Mouse (Mus musculus): ENCODE data around the gene L3mbtl3. TPM values are rescaled to one million over a fixed set of nuclear protein-coding genes. Genes with fewer than 3 reads are reported as not detected.
A peak's percentile ranks its signal among the peaks of the same experiment; 100 is the strongest.

The L3mbtl3 gene
- total and polyA plus RNA-seq, 2 experiments from 2014 or later, result 19.2 to 56.5 TPM

- H3K36me3 ChIP-seq (ENCODE audit: insufficient read depth), result no peaks in the 10 kb centered on the region
- H3K27me3 ChIP-seq (ENCODE audit: insufficient read depth, low read length), result no peaks in the 10 kb centered on the region
- no peaks in the 10 kb centered on the region for H3K4me1 ChIP-seq (ENCODE audit: insufficient read depth)
- 28% methylated on average over 3 of the region's 3 CpGs for WGBS
- no peak overlapping the region for H3K4me2 ChIP-seq (ENCODE audit: low read depth)
- ATAC-seq (peak; percentile 71), DNase-seq (no peak)
- no peaks in the 10 kb centered on the region for H3K9me3 ChIP-seq (ENCODE audit: low read length)
- no peak for TF ChIP-seq CTCF (IDR thresholded peaks at IDR 0.05; ENCODE audit: low read depth)
- no peak overlapping the region for H3K9ac ChIP-seq
- H3K4me3 ChIP-seq (ENCODE audit: low read depth, low read length), result no peak overlapping the region
- no peak overlapping the region for H3K27ac ChIP-seq (ENCODE audit: low read depth, low read length)
These were observed 12.2 kb downstream of the L3mbtl3 start for GRCm38 (mm10) chr10:26363605-26364004.

- DNase-seq (no peak), ATAC-seq (no peak)
- Histone ChIP-seq H3K27ac (ENCODE audit: low read depth, low read length) (no peak overlapping the region), H3K9me3 (ENCODE audit: low read length) (no peaks in the 10 kb centered on the region), H3K36me3 (ENCODE audit: insufficient read depth) (no peaks in the 10 kb centered on the region), H3K9ac (no peak overlapping the region), H3K4me2 (ENCODE audit: low read depth) (no peak overlapping the region), H3K4me1 (ENCODE audit: insufficient read depth) (no peaks in the 10 kb centered on the region), H3K4me3 (ENCODE audit: low read depth, low read length) (no peak overlapping the region), H3K27me3 (ENCODE audit: insufficient read depth, low read length) (no peaks in the 10 kb centered on the region)
- 86% methylated on average over 6 of the region's 6 CpGs for WGBS
- no peak for TF ChIP-seq CTCF (IDR thresholded peaks at IDR 0.05; ENCODE audit: low read depth)
These were observed 17.0 kb downstream of the L3mbtl3 start for GRCm38 (mm10) chr10:26358798-26359197.

GRCm38 (mm10) chr10:26358231-26358630 is 17.5 kb downstream of the L3mbtl3 start:
- no peaks in the 10 kb centered on the region for H3K27me3 ChIP-seq (ENCODE audit: insufficient read depth, low read length)
- TF ChIP-seq CTCF (IDR thresholded peaks at IDR 0.05; ENCODE audit: low read depth), result no peak
- no peak for ATAC-seq
- no peak overlapping the region for H3K4me2 ChIP-seq (ENCODE audit: low read depth)
- H3K9me3 ChIP-seq (ENCODE audit: low read length), result no peaks in the 10 kb centered on the region
- no peak overlapping the region for H3K9ac ChIP-seq
- WGBS, result 95% methylated on average over 5 of the region's 5 CpGs
- no peak overlapping the region for H3K27ac ChIP-seq (ENCODE audit: low read depth, low read length)
- no peaks in the 10 kb centered on the region for H3K36me3 ChIP-seq (ENCODE audit: insufficient read depth)
- no peak for DNase-seq
- H3K4me3 ChIP-seq (ENCODE audit: low read depth, low read length), result no peak overlapping the region
- no peaks in the 10 kb centered on the region for H3K4me1 ChIP-seq (ENCODE audit: insufficient read depth)

- no peaks in the 10 kb centered on the region for H3K9me3 ChIP-seq (ENCODE audit: low read length)
- H3K4me1 ChIP-seq (ENCODE audit: insufficient read depth), result no peaks in the 10 kb centered on the region
- no peak overlapping the region for H3K4me3 ChIP-seq (ENCODE audit: low read depth, low read length)
- no peak for TF ChIP-seq CTCF (IDR thresholded peaks at IDR 0.05; ENCODE audit: low read depth)
- ATAC-seq, result no peak
- 53% methylated on average over 4 of the region's 4 CpGs for WGBS
- H3K4me2 ChIP-seq (ENCODE audit: low read depth), result no peak overlapping the region
- no peaks in the 10 kb centered on the region for H3K27me3 ChIP-seq (ENCODE audit: insufficient read depth, low read length)
- no peaks in the 10 kb centered on the region; the same call in 1 of the 2 replicates for H3K36me3 ChIP-seq (ENCODE audit: insufficient read depth)
- H3K27ac ChIP-seq (ENCODE audit: low read depth, low read length), result no peak overlapping the region
- H3K9ac ChIP-seq, result no peak overlapping the region
- DNase-seq, result no peak
These were observed 22.0 kb downstream of the L3mbtl3 start for GRCm38 (mm10) chr10:26353781-26354180.

GRCm38 (mm10) chr10:26351129-26351738 is 24.5 kb downstream of the L3mbtl3 start:
- no peak for ATAC-seq
- no peak for TF ChIP-seq CTCF (IDR thresholded peaks at IDR 0.05; ENCODE audit: low read depth)

GRCm38 (mm10) chr10:26350153-26350552 is 25.6 kb downstream of the L3mbtl3 start:
- no peak for TF ChIP-seq CTCF (IDR thresholded peaks at IDR 0.05; ENCODE audit: low read depth)
- no peak for DNase-seq
- H3K36me3 ChIP-seq (ENCODE audit: insufficient read depth), result no peaks in the 10 kb centered on the region; the same call in 1 of the 2 replicates
- no peaks in the 10 kb centered on the region for H3K9me3 ChIP-seq (ENCODE audit: low read length)
- H3K27ac ChIP-seq (ENCODE audit: low read depth, low read length), result no peak overlapping the region
- H3K4me2 ChIP-seq (ENCODE audit: low read depth), result no peak overlapping the region
- no peaks in the 10 kb centered on the region for H3K27me3 ChIP-seq (ENCODE audit: insufficient read depth, low read length)
- WGBS, result 86% methylated on average over 1 of the region's 1 CpGs
- no peak overlapping the region for H3K9ac ChIP-seq
- H3K4me3 ChIP-seq (ENCODE audit: low read depth, low read length), result no peak overlapping the region
- H3K4me1 ChIP-seq (ENCODE audit: insufficient read depth), result no peaks in the 10 kb centered on the region
- ATAC-seq, result no peak

More at GRCm38 (mm10) chr10:26351129-26351738, 24.5 kb downstream of the L3mbtl3 start:
- Histone ChIP-seq H3K9me3 (ENCODE audit: low read length) (no peaks in the 10 kb centered on the region), H3K27me3 (ENCODE audit: insufficient read depth, low read length) (no peaks in the 10 kb centered on the region), H3K4me3 (ENCODE audit: low read depth, low read length) (no peak overlapping the region), H3K27ac (ENCODE audit: low read depth, low read length) (no peak overlapping the region), H3K9ac (no peak overlapping the region), H3K4me2 (ENCODE audit: low read depth) (no peak overlapping the region), H3K4me1 (ENCODE audit: insufficient read depth) (no peaks in the 10 kb centered on the region), H3K36me3 (ENCODE audit: insufficient read depth) (no peaks in the 10 kb centered on the region; the same call in 1 of the 2 replicates)
- DNase-seq, result no peak
- 92% methylated on average over 7 of the region's 7 CpGs for WGBS

- DNase-seq (no peak), ATAC-seq (no peak)
- Histone ChIP-seq H3K27ac (ENCODE audit: low read depth, low read length) (no peak overlapping the region), H3K9ac (no peak overlapping the region), H3K36me3 (ENCODE audit: insufficient read depth) (no peaks in the 10 kb centered on the region; the same call in 1 of the 2 replicates), H3K4me3 (ENCODE audit: low read depth, low read length) (no peak overlapping the region), H3K4me2 (ENCODE audit: low read depth) (no peak overlapping the region), H3K4me1 (ENCODE audit: insufficient read depth) (no peaks in the 10 kb centered on the region), H3K27me3 (ENCODE audit: insufficient read depth, low read length) (no peaks in the 10 kb centered on the region), H3K9me3 (ENCODE audit: low read length) (no peaks in the 10 kb centered on the region)
- TF ChIP-seq CTCF (IDR thresholded peaks at IDR 0.05; ENCODE audit: low read depth), result no peak
- WGBS, result 39% methylated on average over 7 of the region's 7 CpGs
These were observed 28.2 kb downstream of the L3mbtl3 start for GRCm38 (mm10) chr10:26347614-26348013.
